Mouse (Mus musculus) Patski (cell line): ENCODE measurements at regions not wholly inside any gene's neighbourhood (a gene's known extent, or its start where the extent isn't known, plus 50 kb on each side); places are given as distances from the start of the nearest gene placed in this dataset.

Experiments
- ATAC-seq: fragments of 100-300 bp; one replicate; pipeline ENCODE4 v1.8.0; 2021
- CTCF ChIA-PET: fragments of 350-600 bp; sonication (Branson Sonifier 250); formaldehyde crosslinking; loops from one replicate; lab custom pipeline; 2022; ENCODE audit warnings: inconsistent platforms; lab: Charles Lee
- POLR2A ChIA-PET: fragments of 350-600 bp; sonication (Branson Sonifier 250); formaldehyde crosslinking; loops from one replicate; lab custom pipeline; 2022; ENCODE audit warnings: antibody characterized with exemption, inconsistent platforms; lab: Charles Lee
- DNase-seq: peaks from one replicate; pipeline ENCODE4 v3.0.0-alpha.2; 2011; ENCODE audit warnings: low read depth, low spot score
- H3K27me3 ChIP-seq: fragments of 371-371 bp; one replicate; pipeline ENCODE4 v1.5.1; 2021
- CTCF ChIP-seq: fragments of 100-300 bp; IDR thresholded peaks from one replicate; pipeline ENCODE4 v1.5.1; 2021
- in situ Hi-C: fragments of 300-500 bp; cut with MboI; formaldehyde crosslinking; loops from 3 replicates; pipeline ENCODE4 v1.11.1; 2018; ENCODE audit warnings: low pct_unique_long_range_greater_than_20kb, mixed read lengths

DNA sequence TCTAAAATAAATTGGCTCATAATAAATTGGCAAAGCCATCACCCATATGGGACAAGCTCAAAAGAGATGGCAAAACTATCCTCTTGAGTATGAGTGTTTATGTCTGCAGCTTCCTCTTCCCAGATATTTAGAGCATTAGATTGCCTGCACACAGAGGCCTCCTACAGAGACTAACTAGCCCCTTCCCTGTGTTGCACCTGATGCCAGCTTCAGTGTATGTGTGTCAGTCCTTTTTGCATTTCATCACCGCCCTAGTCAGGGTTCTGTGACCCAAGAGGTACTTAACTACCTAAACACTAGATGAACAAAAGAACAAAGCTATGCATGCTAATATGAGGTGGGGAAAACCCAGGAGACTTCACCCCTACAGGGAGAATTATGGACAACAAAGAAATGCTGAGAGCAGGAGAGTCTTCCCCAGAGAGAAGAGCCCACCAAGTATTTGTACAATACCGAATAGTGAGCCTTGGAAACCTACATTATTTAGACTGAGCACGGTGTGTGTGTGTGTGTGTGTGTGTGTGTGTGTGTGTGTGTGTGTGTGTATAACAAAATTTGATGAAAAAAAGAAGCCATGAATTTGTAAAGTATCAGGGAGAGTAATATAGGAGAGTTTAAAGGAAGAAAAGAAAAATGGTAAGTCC lies 62.5 kb downstream of the Speer2 start:
- ChIA-PET POLR2A (no interaction called here), CTCF (interaction anchor here (1.4 kb wide), 1 partner anchor 9 kb away, joined by 6 read pairs; no protein-coding TSS in a partner anchor)
- DNase-seq (no peak), ATAC-seq (no peak)
- TF ChIP-seq CTCF = no peak
- no peaks in the 10 kb centered on the region for H3K27me3 ChIP-seq
- in situ Hi-C loops = no loop called here

DNA sequence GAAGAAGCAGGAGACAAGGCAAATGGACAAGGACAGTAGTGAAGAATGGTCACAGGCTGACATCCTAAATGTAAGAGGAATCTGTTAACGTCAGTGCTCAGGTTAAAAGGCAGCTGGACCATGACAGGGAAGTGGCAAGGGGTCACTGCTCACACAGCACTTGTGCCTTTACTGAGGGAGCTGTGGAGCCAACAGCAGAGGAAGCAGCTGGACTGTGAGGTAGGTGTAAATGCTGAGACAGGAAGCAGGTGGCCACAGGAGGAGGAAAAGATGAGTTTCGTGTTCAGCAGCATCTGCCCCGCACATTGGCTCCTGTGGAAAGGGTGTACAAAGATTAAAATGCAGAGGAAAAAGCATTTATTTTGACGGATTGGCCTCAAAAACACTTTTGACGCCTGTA lies 67.2 kb downstream of the Speer2 start:
- CTCF ChIA-PET = no interaction called here
- in situ Hi-C loops = no loop called here
- DNase-seq = no peak
- TF ChIP-seq CTCF = no peak
- no peaks in the 10 kb centered on the region for H3K27me3 ChIP-seq
- POLR2A ChIA-PET = no interaction called here
- ATAC-seq = no peak

DNA sequence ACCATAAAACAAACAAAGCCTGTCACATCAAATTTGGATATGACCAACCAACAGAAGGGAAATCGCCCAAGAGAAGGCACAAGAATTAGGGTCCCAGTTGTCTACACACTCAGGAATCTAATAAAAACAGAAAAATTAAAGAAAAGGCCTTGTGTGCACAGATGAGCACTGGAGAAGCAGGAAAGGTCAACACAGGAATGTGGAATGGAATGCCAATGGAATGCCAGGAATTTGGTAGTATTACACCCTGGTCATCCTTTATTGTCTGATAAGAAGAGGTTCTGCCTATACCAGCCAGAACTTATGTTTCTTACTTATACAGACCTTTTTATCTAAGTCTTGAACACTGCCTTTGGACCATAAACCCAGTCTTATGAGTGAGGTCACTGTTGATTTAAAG lies 72.9 kb downstream of the Speer2 start:
- CTCF ChIA-PET = no interaction called here
- POLR2A ChIA-PET = no interaction called here
- no peak for TF ChIP-seq CTCF
- in situ Hi-C loops = no loop called here
- DNase-seq (no peak), ATAC-seq (peak; percentile 57)
- no peaks in the 10 kb centered on the region for H3K27me3 ChIP-seq

DNA sequence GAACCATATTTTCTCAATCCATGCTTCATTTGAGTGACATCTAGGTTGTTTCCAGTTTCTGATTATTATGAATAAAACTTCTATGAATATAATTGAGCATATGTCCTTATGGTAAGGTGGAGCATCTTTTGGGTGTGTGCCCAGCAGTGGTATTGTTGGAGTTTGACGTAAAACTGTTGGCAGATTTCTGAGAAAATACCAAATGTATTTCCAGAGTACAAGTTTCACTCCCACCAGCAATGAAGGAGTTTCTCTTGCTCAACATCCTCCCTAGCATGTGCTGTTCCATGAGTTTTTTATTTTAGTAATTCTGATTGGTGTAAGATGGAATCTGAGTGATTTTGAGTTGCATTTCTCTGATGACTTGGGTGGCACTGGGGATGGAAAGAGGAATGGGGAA lies 92.8 kb downstream of the Speer2 start:
- ChIA-PET POLR2A (no interaction called here), CTCF (no interaction called here)
- DNase-seq (no peak), ATAC-seq (no peak)
- peaks cover 17% of the 10 kb centered on the region for H3K27me3 ChIP-seq
- in situ Hi-C loops = no loop called here
- no peak for TF ChIP-seq CTCF
